Mouse (Mus musculus): ENCODE measurements around the gene Ntf3. TPM values are rescaled to one million over a fixed set of nuclear protein-coding genes. Genes with fewer than 3 reads are reported as not detected.

Ntf3 gene
- 2.6 TPM for polyA plus RNA-seq (2015; fragmentation: Illumina TruSeq; extraction: RNeasy Lipid Tissue Mini Kit (QIAGEN cat#74804); ENCODE audit: low read depth, low replicate concordance)

GRCm38 (mm10) chr6:126166548-126167207 lies at the start of gene Ntf3:
TSS of gene Ntf3 (minus strand) at chr6:126166910.

Measured in brain, adult 10 weeks (tissue).